Mouse (Mus musculus): Measurements from ENCODE around the gene Pou2f2.
A peak's percentile ranks its signal among the peaks of the same experiment; 100 is the strongest.

Gene Pou2f2

DNA sequence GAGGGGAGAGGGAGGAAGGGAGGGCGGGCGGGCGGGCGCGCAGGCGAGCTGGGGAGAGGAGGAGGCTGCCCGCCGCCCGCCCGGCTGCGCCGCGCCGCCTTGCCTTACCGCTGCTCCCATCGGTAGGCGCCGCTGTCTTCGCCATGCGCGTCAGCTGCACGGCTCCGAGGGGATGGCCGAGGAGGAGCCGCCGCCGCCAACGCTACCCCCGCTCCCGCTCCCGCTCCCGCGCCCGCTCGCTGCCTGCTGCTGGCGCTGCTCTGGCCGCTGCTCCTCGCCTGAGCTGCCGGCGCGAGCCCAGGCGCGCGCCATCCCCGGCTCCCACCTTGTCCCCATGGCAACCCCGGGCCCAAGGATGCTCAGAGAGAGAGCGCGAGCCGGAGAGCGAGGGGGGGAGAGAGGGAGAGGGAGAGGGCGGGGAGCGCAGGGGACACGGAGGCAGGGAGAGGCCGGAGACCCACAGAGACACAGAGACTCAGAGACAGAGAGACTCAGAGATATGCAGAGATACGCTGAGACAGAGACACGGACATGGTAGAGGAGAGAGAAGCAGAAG lies at the start of gene Pou2f2:
Gene Pou2f2, minus strand, starts transcription at position 121 of the 556 bp plus-strand sequence.
- DNase-seq (ENCODE audit: low read depth): no peak

DNA sequence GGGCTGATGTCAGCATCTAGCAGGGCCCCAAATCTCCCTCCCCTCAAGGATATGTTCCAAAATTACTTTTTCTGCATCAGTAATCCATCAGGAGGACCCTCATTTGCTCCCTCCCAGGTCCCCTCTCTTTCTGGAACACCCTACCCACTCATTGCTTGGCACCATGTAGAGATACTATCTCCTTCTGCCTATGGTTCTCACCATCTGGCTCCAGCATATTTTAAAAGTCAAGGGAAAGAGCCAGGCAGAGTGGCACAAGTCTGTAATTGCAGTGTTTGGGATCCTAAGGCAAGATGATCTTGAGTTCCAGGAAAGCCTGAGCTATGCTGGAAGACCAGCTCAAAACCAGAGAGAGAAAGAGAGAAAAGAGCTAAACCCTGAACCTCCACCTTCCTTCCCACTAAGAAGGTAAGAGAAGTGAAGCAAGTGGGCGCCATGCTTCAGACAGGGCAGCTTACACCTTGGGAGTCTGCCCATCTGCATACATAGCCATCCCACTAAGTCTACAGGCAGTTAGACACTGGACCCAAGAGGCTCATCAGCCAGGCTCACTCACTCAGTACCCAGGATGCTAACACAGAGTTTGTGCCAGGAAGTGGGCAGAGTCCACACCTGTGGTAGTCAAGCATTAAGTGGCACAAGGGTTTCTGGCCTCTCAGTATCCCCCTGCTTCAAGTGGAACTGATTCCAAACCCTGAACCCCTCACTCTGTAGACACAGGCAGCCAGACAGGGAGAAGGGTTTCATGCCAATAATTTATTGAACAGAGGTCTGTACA lies 48.2 kb upstream of the Pou2f2 start:
- DNase-seq (ENCODE audit: low read depth): no peak

DNA sequence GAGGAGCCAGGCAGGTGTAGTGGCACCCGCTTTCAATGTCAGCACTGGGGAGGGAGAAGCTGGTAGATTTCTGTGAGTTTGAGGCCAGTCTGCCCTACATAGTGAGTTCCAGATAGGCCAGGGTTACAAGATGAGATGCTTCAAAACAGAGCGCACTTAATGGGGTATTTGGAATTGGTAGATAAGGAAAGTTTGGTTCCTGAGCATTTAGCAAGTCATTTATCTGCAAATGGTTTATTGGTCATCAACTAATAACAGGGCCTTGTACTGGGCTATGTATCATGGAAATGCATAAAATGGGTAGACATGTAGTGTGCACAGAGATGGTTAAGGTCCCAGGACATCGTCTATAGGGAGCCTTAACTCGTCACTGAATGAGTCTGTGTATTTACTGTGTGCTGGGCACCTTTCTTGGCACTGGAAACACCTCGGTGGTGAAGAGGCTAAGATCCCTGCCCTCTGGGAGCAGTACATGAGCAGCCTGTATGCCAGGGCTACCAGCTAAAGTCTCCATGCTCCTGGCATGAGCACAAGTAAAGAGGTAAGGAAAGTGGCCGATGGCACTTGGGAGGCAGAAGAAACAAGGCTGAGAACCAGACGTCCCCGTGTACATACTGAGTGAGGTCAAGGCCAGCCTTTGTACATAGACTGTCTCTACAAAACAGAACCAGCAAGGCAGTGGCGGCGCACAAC lies 42.9 kb upstream of the Pou2f2 start:
- no peak for DNase-seq (ENCODE audit: low read depth)

DNA sequence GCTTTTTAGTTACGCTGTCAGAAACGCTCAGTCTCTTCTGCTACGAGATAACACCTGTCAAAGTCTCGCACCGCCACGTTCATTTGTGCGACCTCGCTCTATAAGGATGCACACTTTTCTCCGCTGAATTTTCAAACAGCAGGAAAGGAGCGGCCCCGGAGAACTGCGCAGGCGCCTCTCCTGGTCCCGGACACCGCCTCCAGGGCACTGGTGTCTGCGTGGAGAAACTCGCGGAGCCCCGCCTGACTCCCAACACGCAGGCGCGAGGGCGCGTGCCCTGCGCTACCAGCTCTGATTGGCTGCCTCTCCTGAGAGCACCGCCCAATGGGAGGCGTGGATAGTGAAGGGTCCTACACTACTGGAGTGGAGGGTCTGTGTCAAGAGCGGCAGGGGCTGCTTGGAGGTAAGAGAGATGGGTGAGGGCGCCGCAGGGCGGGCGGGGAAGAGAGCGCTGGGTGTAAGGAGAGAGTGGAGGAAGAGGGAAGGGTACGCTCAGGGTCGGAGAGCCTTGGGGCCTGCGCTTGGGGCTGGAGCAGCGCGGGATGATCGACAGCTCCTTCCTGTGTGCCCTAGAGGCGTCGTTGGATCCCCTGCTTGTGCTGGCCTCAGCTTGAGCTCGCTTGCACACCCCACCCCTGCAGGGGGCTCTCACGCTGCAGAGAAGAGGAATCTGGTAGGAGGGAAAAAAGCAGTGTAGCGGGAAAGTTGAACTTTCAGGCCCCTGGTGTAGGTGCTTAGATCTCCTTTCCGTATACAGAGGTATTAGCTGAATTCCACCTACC lies 41.8 kb upstream of the Pou2f2 start, which contains the start of gene Zfp526:
Gene Zfp526, plus strand, starts transcription at position 324 of the 782 bp plus-strand sequence.
- peak; percentile 96 for DNase-seq (ENCODE audit: low read depth)

DNA sequence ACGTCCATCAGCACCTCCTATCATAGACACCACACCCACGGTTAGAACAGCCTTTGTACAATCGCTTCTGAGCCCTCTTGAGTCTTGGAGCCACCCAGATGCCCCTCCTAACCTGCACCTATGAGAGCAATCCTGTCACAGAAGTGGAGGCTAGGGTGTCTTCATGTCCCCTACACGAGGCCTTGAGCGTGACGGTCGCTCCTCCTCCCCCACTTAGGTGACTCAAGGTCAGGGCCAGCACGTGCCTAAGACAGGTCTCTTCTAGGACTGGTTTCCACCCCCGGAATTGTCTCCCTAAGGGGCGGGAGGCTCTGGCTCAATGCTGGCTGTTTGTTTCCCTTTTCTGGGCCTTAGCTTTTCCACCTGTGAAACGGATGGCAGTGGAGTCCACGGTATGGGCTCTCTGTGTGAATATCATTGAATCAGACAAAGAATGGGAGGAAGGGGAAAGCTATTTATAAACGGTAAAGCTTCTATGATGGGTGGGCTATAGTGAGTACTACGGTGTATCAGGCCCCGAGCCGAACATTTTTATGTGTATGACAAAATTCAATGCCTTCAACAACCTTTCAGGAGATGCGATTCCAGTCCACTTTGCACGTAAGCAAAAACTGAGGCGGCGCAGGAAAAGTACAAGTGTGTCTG lies 41.1 kb upstream of the Pou2f2 start, which contains the start of gene Dedd2:
Gene Dedd2, minus strand, starts transcription at position 159 of the 645 bp plus-strand sequence.
- DNase-seq (ENCODE audit: low read depth): peak; percentile 75

DNA sequence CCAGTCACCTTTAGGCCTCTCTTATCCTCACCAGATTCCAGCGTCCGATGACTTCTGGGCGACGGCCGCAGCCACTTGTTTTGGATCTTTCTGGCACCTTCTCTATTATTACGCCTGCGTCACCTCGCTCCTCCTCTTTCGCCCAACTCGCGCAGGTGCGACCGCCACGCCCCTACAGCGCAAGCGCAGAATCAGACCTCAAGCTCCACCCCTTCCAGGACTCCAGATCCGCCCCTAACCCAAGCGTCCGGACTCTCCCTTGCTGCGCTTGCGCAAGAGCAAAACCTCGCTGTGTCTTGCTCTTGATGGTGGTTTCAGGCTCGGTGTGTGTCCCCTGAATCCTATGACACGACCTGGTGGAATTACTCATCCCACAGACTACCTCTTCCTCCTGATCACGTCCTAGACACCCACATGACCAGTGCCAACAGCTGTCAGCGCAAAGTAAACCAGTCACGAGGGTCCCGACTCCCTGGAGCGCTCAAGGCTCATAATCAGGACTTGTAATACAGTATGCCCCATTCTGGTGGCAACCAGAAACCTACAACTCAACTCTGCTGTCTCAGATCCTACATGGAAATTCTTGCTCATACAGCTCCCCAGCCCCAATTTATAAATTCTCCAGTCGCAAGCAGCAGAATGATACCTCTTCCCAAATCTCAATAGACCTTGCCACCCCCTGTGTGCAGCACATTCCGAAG lies 40.4 kb upstream of the Pou2f2 start:
- DNase-seq (ENCODE audit: low read depth): peak; percentile 98

DNA sequence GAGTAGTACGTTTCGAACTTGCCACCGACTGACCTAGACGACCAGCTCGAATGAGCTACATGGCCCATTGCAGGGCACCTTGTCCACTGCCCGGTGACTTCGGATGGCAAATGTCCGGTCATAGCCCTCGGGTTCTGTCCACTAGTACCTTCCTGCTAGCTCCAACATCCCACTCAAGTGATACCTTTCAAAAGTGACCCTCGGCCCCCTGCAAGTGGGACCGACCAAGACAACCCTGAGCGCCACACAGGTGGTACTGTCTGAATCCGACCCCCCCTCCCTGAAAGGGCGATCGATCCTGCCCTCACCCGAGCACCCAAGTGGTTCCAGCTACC lies 39.9 kb upstream of the Pou2f2 start:
- DNase-seq (ENCODE audit: low read depth): no peak

DNA sequence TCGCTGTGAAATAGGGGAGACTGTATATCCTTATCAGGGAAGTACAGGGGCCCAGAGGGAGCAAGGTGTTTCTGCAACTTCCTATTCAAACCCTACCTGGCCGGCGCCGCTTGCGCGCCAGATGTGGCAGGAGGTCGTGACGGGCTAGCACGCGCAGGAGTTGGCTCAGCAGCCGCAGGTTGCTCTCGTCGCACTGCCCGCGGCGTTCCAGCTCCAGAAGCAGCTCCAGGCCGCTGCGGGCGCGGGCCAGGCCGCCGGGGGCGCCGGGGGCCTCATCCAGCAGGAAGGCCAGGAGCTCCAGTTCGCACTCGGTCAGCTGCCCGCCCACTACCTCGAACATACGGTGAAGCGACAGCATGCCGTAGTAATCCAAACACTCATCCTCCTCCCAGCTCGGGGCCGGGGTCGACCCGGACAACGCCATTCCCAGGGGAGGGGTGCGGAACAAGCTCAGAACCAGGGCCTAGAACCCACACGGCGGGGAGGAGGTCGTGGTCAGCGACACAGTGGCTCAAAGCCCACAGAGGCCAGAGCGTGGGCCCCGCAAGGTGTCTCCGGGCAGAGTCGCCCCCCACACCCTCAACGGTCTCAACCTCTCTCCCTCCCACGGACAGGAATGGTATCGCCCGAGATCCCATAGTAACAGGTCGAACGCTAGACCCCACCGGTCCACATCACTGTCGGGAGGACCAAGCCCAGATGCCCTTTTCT lies 39.3 kb upstream of the Pou2f2 start:
- peak; percentile 68 for DNase-seq (ENCODE audit: low read depth)

DNA sequence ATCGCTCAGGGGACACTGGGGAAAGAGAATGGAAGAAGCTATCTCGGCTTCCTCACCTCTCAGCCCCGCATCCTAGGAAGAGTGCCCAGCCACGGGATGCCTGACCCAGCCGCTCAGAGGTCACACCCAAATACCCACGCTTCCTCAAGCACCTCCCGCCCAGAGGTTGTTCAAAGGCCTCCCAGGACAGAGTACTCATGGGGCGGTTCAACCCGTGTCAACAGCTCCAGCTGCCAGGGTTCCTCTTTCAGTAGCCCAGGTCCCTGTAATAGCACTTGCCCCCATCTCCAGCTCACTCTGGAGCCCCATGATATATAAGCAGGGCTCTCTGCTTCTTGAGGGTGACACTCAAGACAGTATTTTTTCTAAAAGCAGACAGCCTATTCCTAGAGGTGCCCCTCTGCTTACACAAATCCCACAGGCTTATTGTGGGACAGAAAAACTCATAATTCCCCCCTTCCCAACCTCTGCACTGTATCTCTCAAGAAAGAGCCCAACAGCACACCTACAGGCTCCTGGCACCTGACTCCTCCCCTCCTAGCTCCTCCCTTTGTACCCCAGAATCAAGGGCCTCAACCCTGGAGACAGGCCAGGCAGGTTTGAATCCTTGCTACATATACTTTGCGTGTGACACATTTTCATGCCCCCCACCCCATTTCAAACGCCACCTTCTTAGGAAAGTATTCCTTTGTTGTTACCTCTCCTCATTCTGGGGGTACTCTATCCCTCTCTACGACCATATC lies 38.3 kb upstream of the Pou2f2 start:
- peak; percentile 38 for DNase-seq (ENCODE audit: low read depth)

DNA sequence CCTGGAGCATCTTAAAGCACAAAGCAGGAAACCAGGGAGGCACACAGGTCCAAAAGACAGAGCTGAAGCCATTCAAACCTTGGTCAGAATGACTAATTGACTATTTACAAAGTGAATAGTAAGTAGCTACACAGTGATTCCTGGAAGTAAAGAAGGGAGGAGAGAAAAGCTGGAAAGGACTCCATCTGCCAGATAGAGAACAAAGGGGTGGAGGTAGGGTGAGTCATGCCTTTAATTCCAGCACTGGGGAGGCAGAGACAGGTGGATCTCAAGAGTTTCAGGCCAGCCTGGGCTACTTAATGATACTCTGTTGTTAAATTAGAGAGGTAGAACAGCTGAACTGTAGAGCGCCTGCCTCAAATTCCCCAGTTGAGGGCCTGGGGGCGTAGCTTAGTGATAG lies 34.6 kb upstream of the Pou2f2 start:
- DNase-seq (ENCODE audit: low read depth): no peak

DNA sequence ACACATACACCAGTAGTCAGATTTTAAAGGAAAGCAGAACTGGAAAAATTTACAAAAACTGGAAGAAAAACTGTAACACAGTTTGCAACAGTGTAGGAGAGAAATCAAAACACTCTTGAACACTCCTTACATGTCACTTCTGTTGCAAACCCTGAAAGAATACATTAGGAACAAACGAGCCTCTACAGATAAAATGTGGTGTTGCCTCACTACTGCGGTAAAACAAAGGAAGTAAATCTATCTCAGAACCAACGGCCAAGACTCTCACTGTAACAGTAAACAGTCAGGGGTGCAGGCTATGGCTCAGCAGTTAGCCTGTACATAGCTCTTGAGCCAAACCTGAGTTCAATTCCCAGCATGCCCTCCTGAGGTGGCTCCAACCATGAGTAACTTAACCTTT lies 33.6 kb upstream of the Pou2f2 start:
- DNase-seq (ENCODE audit: low read depth): peak; percentile 83

DNA sequence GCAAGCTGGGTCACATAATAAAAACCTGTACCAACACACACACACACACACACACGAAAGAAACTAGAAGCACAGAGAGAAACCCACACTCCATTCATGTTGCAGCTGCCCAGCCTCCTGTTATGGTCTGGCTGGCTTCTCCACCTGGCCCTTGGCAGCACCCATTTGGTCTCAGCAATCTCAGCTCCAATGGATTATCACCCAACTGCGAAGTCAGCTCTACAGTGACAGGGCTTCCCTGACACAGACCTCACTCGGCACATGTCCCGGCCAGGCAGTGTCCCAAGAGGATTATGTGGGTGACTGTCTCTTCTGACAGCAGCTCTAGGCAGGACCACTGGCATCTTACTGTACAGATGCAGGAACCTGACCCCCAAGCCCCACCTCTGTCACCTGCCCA lies 31.0 kb upstream of the Pou2f2 start:
- no peak for DNase-seq (ENCODE audit: low read depth)

DNA sequence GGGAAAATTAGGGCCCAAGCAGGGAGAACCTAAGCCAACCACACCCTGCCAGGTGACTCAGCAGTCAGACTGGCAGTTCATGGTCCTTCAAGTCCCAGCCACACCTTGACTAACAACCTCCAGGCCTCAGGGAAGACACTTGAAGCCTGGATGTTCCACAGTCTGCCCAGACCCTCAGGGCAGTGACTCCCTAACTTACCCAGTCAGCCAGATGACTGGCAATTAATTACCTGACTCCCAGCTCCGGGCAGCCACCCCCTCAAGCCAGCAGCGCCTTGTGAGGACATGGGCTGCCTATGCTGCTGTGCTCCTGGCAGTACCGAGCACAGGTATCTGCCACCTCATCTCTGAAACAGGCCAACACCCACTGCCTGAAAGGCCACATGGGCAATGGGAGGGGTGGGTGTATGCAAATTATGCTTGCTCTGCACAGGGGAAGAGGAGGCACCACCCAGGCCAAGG lies 29.7 kb upstream of the Pou2f2 start:
- DNase-seq (ENCODE audit: low read depth): no peak

DNA sequence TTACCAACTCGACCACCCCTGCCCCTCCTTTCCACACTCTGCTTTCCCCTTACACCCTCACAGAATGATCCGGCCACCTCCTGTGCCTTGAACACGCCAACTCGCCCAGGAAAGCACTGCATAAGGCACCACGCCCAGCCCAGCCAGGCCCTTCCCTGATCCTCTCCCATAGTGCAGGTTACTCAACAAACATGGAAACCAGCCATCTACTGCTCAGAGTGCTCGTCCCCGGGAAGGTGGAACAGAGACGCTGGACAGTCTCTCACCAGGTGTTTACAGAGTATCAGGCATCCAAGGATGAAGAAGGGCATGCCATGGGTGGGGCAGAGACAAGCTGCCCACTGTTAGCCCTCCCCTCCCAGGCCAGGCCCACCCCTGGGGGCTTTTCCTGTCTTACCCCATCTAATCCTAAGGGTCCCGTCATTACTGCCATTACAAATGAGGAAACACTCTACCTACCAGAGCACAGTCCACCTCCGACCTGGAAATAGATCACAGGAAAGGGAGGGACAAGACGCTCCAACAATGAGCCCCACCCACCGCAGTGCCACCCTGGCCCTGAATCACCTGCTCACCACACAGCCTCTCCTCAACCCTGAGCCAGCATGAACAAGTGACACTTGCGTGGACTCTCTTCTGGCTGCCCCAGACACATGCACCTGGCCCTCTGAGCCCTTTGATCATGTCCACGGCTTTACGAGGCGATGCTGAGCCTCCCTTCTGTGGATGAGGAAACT lies 26.7 kb upstream of the Pou2f2 start:
- no peak for DNase-seq (ENCODE audit: low read depth)

DNA sequence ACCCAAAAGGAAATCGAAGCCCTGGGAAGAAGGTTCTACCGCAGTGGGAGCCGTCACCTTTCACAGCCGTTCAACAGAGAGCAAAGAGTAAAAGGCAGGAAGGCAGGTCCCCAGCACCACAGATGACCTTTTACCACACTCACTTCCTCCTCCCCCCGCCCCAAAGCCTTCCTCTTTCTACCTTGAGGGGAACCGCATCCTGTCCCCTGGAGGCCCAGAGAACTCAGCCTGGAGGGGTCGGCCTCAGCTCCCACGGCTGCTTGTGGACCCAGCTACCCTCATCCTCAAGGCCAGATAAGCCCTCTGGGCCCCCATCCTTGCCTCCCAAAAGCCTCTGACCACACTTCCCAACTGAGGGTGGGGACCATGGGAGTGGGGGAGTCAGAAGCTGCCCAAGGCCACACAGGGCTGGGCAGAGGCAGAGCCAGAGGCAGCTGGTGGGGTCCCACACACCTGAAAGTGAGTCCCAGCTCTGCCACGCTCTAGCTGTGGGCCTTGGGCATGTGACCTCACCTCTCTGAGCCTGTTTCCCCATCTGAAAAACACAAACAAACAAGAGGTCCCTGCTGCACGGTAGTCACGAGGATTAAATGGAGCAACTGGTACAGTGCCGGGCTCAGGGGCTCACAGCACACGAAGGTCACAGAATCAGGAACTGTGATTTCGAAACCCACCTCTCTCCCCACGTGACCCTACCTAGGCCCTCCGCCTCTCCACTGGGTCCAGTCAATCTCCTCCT lies 26.0 kb upstream of the Pou2f2 start:
- peak; percentile 78 for DNase-seq (ENCODE audit: low read depth)

DNA sequence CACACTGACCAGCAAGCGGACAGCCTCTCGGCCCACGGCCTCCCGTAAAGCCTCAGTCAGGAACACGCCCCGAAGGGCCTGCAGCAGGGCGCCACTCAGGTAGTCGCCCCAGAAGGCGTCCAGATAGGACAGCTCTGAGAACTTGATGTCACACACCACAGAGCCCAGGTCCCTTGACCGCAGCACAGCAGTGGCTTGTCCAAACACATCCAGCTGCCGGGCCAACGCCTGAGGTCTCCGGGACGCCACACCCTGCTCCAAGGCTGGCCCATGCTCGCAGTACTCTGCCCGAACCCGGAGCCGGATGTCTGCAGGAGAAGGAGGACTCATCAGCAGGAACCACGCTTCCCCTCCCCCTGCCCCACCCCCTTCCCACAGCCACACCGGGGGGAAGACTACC lies 24.1 kb upstream of the Pou2f2 start:
- no peak for DNase-seq (ENCODE audit: low read depth)

DNA sequence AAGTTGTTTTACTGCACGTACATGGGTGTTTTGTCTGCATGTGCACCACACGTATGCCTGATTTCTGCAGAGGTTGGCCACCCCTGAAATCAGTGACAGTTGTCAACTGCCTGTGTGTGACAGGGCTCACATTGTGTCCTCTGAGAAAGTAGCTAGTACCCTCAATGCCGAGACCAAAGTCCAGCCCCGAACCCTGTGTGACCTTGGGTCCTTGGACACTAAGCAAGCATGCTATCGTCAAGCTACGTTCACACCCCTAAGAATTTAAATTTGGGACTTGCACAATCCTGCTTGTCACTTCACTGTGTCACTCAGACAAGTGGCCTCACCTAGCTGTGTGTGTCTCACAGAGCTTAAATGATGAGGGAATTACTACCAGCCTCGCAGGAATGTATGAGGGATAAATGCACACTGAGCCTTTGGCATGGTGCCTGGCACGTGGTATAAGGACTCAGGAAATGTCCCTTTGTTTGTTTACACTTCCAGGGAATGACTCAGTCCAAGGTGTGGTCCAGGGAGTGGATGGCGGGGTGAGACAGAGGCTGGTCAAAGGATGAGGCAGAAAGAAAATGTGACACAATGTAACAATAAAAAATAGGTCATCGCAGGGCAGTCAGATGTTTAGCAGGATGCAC lies 18.0 kb upstream of the Pou2f2 start:
- DNase-seq (ENCODE audit: low read depth): peak; percentile 47

DNA sequence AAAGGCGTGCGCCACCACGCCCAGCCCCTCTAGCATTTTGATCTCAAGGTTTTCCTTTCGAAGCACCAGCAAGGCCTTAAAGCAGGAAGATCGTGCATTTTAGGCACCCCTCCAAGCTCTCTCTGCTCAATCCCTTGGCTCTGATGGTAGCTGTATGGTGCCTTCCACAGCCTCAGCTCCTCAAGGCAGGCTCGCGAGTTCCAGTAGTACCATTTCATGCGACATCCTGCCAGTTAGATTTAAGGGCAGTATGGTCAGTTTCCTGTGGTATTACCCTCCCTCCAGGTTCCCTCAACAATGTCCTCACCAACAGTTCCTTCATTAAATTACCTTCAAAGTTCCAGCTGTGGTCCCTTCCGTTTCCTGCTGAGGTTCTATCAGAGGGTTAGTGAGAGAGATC lies 16.6 kb upstream of the Pou2f2 start:
- peak; percentile 48 for DNase-seq (ENCODE audit: low read depth)

Measured in 416B (cell line).